Mouse (Mus musculus) megakaryocyte, embryonic 14.5 days (primary cell): ENCODE measurements at regions not wholly inside any gene's neighbourhood (a gene's known extent, or its start where the extent isn't known, plus 50 kb on each side); places are given as distances from the start of the nearest gene placed in this dataset.

Experiments
- H3K27me3 ChIP-seq: replicated peaks from 2 replicates; pipeline ENCODE3; 2012; ENCODE audit warnings: inconsistent platforms
- H3K36me3 ChIP-seq: replicated peaks from 2 replicates; pipeline ENCODE3; 2012; ENCODE audit warnings: low read length, inconsistent platforms, mixed read lengths
- H3K4me1 ChIP-seq: 2 replicates; pipeline ENCODE4 v1.6.1; 2012; ENCODE audit warnings: inconsistent platforms
- H3K4me3 ChIP-seq: replicated peaks from 2 replicates; pipeline ENCODE3; 2012; ENCODE audit warnings: moderate library complexity, mild to moderate bottlenecking, inconsistent platforms
- H3K9me3 ChIP-seq: 2 replicates; pipeline ENCODE4 v1.6.1; 2012; ENCODE audit warnings: inconsistent platforms
- FLI1 ChIP-seq: IDR thresholded peaks from 2 replicates; pipeline ENCODE4 v1.6.1; 2012; ENCODE audit warnings: low read length, inconsistent platforms, mixed read lengths
- GATA1 ChIP-seq: IDR thresholded peaks from 3 replicates; pipeline ENCODE4 v1.6.1; 2012; ENCODE audit warnings: mixed read lengths, low read length, inconsistent platforms, borderline replicate concordance

DNA sequence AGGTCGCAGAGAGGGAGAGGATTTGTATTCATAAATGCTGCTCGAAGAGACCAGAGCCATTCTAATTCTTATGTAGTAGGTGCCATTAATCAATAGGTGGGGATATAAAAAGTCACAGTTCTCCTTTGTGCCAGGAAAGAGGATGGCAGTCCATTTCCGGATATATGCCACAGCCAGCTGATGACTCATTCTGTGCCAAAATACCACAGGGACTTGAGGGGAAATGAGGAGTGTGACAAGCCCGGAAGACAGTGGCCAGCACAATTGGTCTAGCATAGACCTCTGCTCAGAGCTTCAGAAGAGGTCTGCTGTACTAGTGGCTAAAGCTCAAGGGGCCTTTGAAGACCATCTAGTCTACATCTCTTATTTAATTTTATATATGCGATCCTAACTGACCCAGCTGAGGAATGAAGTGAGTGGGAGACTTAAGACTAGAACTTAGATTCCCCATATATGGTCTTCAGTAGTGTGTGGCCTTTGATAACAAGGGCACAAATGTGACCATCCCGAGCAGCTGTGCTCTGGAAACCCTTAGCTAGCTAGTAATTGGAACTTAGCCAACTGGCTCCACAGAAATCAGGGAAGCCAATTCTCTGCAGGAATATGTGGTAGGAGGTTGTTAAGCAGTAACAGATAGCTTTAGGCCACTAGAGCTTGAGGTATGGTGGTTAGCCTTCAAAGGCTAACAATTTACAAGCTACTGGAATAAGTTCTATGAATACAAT, 594.4 kb upstream of the Kif18a start:
- Histone ChIP-seq H3K9me3 (peaks cover 8% of the 10 kb centered on the region), H3K36me3 (no peaks in the 10 kb centered on the region), H3K4me1 (peaks cover 41% of the 10 kb centered on the region), H3K4me3 (peak overlapping the region; percentile 28), H3K27me3 (no peaks in the 10 kb centered on the region)
- TF ChIP-seq GATA1 (no peak), FLI1 (0 out of 2 replicates have a peak, but pooled peaks have one; percentile 37)

DNA sequence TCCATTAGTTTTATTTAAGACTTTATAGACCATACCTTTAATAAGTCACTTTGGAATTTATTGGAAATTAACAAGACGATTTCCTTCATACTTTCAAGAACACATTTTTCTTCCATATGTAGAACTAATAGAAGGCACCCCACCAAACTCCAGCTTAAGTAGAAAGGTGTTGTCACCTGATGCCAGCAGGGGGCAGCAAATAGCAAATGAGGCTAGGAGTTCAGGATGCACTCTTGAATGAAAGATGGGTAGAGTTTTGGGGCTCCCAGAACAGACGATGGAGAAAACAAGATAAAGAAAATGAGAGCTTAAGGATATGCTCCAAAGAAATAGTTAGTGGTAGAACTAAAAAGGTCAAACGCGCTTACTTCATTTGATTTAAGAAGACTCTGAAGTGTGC, 590.4 kb upstream of the Kif18a start:
- H3K4me1 ChIP-seq, result peaks cover 30% of the 10 kb centered on the region
- no peak for TF ChIP-seq GATA1
- TF ChIP-seq FLI1, result no peak

DNA sequence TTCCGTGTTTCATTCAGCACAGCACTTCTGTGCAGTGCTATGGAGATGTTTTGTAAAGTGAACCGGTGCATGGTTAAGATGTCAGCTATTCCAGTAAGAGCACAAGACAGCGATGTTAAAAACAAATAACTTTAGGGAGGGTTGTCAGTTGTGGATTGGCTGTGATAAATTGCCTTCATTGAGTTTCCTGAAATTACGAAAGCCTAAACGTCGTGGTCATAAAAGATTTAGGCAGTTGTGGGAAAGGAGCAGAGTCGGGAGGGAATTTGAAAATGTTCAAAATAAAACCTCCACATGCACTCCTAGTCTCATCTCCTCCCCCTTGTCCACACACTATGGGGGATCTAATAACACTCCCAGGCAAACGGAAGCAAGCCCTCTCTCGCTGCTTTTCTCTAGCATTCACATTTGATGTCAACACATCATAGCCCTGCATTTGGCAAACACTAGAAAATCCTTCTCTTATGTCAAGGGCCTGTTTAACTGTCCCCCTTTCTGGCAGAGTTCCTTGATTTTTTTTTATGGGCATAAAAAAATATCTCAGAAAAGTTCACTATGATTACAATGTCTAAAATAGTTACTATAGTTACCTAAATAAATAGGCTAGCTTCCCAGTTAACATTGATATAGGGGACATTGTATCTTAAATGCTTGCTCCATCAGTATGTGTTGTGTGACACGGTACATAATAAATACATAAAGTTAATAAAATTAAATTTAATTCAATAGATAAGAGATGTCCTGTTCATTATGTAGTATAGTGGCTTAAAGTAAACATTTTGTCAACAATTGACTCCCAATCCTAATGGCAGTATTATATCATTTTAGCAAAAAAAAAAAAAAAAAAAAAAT, 589.2 kb upstream of the Kif18a start:
- H3K4me1 ChIP-seq, result peaks cover 18% of the 10 kb centered on the region
- no peak overlapping the region for H3K4me3 ChIP-seq
- no peaks in the 10 kb centered on the region for H3K27me3 ChIP-seq
- no peaks in the 10 kb centered on the region for H3K36me3 ChIP-seq
- TF ChIP-seq GATA1, result no peak
- TF ChIP-seq FLI1, result no peak
- 0 out of 2 replicates have a peak, but pooled peaks cover 4% of the 10 kb centered on the region for H3K9me3 ChIP-seq

More for the DNA sequence above, 590.4 kb upstream of the Kif18a start:
- Histone ChIP-seq H3K36me3 (no peaks in the 10 kb centered on the region), H3K4me3 (no peak overlapping the region), H3K9me3 (0 out of 2 replicates have a peak, but pooled peaks cover 4% of the 10 kb centered on the region), H3K27me3 (no peaks in the 10 kb centered on the region)

DNA sequence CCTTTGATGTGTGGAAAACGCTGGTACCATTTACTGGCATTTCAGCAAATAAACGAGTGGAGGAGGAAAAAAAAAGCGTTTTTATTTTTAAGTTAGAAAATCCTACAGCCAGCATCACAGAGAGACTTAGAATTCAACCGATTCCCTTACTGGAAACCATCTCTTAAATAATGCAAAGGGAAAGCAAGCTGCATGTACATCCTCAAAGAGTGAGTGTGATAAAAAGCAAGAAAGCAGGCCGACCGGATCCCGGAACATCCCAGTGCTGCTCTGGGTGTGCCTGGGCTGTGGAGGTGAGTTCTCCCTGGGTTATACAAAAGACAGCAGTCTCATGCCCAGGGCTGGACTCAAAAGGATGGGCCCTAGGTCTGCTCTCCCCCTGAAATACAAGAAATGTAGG, 579.2 kb upstream of the Kif18a start:
- H3K9me3 ChIP-seq, result no peaks in the 10 kb centered on the region
- no peaks in the 10 kb centered on the region for H3K36me3 ChIP-seq
- H3K4me1 ChIP-seq, result no peaks in the 10 kb centered on the region
- TF ChIP-seq FLI1 (no peak), GATA1 (no peak)
- H3K4me3 ChIP-seq, result no peak overlapping the region
- no peaks in the 10 kb centered on the region for H3K27me3 ChIP-seq

DNA sequence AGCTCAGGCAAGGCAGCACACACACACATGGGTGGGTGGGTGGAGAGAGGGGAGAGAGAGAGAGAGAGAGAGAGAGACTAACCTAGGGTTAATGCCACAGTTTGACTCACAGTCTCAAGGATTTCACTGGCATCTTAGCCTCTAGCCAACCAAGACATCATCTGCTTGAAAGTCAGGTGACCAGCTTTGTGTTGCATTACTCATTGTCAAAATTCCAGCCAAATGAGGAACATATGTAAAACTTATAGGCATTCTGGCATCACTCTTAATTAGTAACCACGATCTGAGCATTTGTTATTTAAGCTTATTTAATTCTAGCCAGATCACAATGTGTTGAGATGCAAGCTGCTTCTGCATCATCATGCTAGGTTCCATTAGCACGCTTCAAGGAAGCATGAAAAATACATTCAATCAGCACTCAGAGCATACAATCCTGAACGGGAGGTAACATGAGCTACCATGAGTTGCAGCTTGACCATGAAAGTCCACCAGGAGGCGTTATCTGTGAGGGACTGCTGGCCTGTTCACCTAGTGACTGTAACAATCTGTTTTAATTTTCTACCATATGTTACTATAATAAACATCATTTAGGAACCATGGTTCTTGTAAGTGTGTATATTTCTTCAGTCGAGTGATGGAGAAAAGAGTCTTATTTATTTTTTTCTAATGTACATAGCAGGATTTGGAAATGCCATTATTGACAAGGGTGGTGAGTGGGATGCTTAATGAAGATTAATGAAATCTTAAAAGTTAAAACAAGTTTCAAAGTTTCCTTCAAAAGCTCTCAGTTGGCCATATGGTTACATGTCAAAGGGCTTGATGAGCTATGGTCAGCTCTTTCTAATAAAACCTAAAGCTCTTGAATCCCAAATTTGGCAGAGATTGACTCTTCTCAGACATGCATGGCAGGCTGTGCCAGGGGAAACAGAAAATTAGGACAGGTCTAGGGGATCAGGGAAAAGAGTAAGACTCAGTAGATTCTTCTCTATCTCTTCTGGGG, 572.4 kb upstream of the Kif18a start:
- H3K36me3 ChIP-seq, result no peaks in the 10 kb centered on the region

DNA sequence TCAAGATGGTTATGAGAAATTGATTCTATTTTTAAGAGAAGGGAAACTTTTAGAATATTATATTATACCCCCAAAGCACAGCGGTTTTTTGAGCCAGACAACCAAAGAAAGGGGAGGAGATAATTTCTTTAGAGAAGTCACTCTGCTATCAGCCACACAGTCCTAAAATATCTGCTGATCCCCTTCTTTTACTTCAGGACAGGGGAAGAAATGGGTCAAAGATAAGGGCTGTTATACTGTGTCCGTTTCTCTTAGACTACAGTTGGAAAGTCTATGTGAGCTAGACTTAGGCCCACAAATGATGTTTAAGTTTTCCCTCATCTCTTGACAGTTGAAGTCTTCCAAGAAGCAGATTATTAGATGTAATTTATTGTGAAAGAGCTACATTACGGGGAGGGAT, 538.5 kb upstream of the Kif18a start:
- H3K4me3 ChIP-seq, result no peak overlapping the region
- 0 out of 2 replicates have a peak, but pooled peaks cover 7% of the 10 kb centered on the region for H3K9me3 ChIP-seq
- no peaks in the 10 kb centered on the region for H3K27me3 ChIP-seq
- H3K4me1 ChIP-seq, result no peaks in the 10 kb centered on the region
- TF ChIP-seq FLI1, result no peak
- H3K36me3 ChIP-seq, result no peaks in the 10 kb centered on the region

More for the DNA sequence above, 572.4 kb upstream of the Kif18a start:
- no peaks in the 10 kb centered on the region for H3K4me1 ChIP-seq
- H3K9me3 ChIP-seq, result no peaks in the 10 kb centered on the region
- no peak overlapping the region for H3K4me3 ChIP-seq
- TF ChIP-seq FLI1 (no peak), GATA1 (no peak)
- no peaks in the 10 kb centered on the region for H3K27me3 ChIP-seq

DNA sequence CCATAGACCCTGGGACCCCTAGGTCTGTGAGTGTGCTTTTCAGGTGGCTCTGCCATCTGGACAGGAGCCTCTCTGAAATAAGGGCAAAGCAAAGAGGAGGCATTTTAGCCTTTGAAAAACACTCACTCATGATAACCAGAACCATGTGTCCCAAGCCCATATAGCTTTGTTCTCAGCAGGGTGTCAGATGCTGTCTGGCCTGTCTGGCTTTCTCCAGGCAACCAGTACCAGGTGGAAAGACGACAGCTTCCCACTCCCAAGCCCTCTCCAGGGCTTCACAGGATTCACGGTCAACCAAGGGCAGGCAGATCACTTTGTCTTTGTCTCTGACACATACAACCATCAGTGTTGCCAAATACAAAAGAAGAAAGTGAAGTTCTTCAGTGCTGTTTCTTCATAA, 537.0 kb upstream of the Kif18a start:
- no peak overlapping the region for H3K4me3 ChIP-seq
- no peak for TF ChIP-seq GATA1
- TF ChIP-seq FLI1, result no peak
- H3K4me1 ChIP-seq, result no peaks in the 10 kb centered on the region
- H3K9me3 ChIP-seq, result 0 out of 2 replicates have a peak, but pooled peaks cover 7% of the 10 kb centered on the region
- H3K36me3 ChIP-seq, result no peaks in the 10 kb centered on the region
- no peaks in the 10 kb centered on the region for H3K27me3 ChIP-seq

DNA sequence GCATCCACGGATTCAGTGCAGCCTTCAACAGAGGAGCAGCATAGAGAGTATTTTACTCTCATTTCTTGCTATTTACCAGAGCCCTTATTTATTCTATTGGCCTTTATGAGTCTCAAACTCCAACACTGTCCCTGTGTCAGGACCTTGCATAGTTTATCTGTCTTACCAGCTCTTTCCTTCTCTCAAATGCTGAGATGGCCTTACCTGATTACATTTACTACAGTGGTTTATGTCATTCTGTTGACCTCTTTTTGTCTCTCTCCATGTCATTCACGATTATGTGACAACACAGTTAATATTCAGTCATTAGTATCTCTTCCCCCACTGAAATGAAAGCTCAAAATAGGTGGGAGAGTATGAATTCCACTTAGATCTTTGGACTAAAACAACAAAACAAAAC, 535.7 kb upstream of the Kif18a start:
- no peak overlapping the region for H3K4me3 ChIP-seq
- H3K4me1 ChIP-seq, result no peaks in the 10 kb centered on the region
- no peaks in the 10 kb centered on the region for H3K27me3 ChIP-seq
- no peak for TF ChIP-seq FLI1
- H3K9me3 ChIP-seq, result 0 out of 2 replicates have a peak, but pooled peaks cover 7% of the 10 kb centered on the region
- H3K36me3 ChIP-seq, result no peaks in the 10 kb centered on the region

DNA sequence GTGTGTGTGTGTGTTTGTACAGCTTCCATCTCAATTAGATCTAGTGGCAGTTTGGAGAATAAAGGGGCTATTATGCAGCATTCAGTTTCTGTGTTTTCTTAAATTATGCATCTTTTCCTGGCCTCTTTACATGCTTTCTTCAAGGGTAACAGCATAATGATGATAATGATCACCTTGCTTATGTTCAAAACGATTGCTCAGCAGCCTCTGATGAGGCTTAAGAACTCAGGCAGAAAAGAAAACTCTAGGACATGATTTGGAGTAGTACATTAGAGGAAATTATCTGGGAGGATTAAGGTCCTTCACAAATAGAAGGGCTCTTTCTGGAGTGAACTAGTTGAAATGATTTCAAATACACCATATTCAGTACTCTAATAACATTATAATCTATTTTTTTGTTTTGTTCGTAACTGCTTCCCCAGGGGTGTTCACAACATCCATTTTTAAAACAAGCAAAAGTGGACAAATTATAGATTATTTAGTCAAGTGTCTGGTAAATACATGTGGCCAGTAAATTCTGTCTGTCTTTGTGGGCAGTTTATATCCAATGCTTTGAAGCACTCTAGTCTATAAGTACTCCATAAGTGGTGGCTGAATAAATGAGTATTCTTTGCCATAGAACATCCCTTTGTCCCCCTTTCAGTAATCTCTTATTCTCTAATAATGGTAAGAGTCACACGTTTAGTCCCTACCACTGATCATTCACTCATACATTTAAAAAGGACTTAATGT, 526.9 kb upstream of the Kif18a start:
- Histone ChIP-seq H3K36me3 (no peaks in the 10 kb centered on the region), H3K9me3 (no peaks in the 10 kb centered on the region), H3K27me3 (no peaks in the 10 kb centered on the region), H3K4me1 (no peaks in the 10 kb centered on the region), H3K4me3 (no peak overlapping the region)
- no peak for TF ChIP-seq GATA1
- TF ChIP-seq FLI1, result no peak
